Mouse (Mus musculus): Measurements from ENCODE around the gene Ahcyl1. TPM values are rescaled to one million over a fixed set of nuclear protein-coding genes. Genes with fewer than 3 reads are reported as not detected.
"Not testable (repeated sequence)": the region's sequence is repeated elsewhere in the genome, so short reads cannot be mapped to it uniquely, and the experiment has no call there.

Gene Ahcyl1
- total and polyA plus RNA-seq, 2 experiments from 2014 or later, result 32.0 to 43.3 TPM

- Histone ChIP-seq H3K4me1 (ENCODE audit: control insufficient read depth, insufficient read depth) (no peaks in the 10 kb centered on the region), H3K9ac (replicated peaks; ENCODE audit: low read depth, low read length) (no peak overlapping the region), H3K4me2 (ENCODE audit: low read depth, low read length) (no peak overlapping the region), H3K27ac (ENCODE audit: low read depth) (no peak overlapping the region), H3K27me3 (ENCODE audit: control insufficient read depth, insufficient read depth, low read length) (no peaks in the 10 kb centered on the region), H3K36me3 (replicated peaks; ENCODE audit: control insufficient read depth, insufficient read depth, low read length) (peaks cover 17% of the 10 kb centered on the region; the same call in 1 of the 2 replicates), H3K9me3 (replicated peaks; ENCODE audit: control insufficient read depth, low read length) (no peaks in the 10 kb centered on the region), H3K4me3 (ENCODE audit: low read depth, low read length) (no peak overlapping the region)
- DNase-seq (ENCODE audit: low spot score) (no peak), ATAC-seq (ENCODE audit: insufficient read depth, low read depth) (no peak)
- 79% methylated on average over 3 of the region's 3 CpGs for WGBS
- TF ChIP-seq CTCF (IDR thresholded peaks at IDR 0.05; ENCODE audit: low read depth), result no peak
- no peak for TF ChIP-seq EP300 (IDR thresholded peaks at IDR 0.05; ENCODE audit: low read depth)
Observed at GRCm38 (mm10) chr3:107654861-107655260, 41.5 kb downstream of the Ahcyl1 start.

- no peak overlapping the region for H3K27ac ChIP-seq (ENCODE audit: low read depth)
- no peak for DNase-seq (ENCODE audit: low spot score)
- 93% methylated on average over 3 of the region's 3 CpGs for WGBS
Observed at GRCm38 (mm10) chr3:107652968-107653367, 43.4 kb downstream of the Ahcyl1 start.

DNA sequence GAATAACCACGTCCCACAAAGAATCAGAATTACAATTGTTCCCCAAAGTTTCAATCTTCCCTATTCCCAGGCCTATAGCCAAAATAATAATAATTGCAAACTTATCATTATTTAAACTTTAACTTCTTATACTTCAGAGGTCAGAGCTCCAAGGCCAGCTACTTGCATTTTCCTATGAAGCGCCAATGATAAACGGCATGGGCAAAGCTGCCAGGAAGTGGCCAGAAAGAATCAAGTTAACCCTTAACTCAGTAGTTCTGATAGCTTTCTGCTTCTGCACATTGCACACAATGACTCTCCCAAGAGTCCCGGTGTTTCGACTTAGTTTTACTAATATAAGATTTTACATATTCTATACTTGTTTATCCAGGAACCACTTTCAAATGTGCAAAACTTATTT is 46.1 kb downstream of the Ahcyl1 start:
- H3K4me2 ChIP-seq (ENCODE audit: low read depth, low read length), result not testable (repeated sequence)

More at GRCm38 (mm10) chr3:107652968-107653367, 43.4 kb downstream of the Ahcyl1 start:
- Histone ChIP-seq H3K9me3 (replicated peaks; ENCODE audit: control insufficient read depth, low read length) (no peaks in the 10 kb centered on the region), H3K4me2 (ENCODE audit: low read depth, low read length) (no peak overlapping the region), H3K27me3 (ENCODE audit: control insufficient read depth, insufficient read depth, low read length) (no peaks in the 10 kb centered on the region), H3K36me3 (replicated peaks; ENCODE audit: control insufficient read depth, insufficient read depth, low read length) (no peaks in the 10 kb centered on the region), H3K4me3 (ENCODE audit: low read depth, low read length) (no peak overlapping the region), H3K9ac (replicated peaks; ENCODE audit: low read depth, low read length) (no peak overlapping the region), H3K4me1 (ENCODE audit: control insufficient read depth, insufficient read depth) (no peaks in the 10 kb centered on the region)
- no peak for ATAC-seq (ENCODE audit: insufficient read depth, low read depth)
- TF ChIP-seq EP300 (IDR thresholded peaks at IDR 0.05; ENCODE audit: low read depth), result no peak
- no peak for TF ChIP-seq CTCF (IDR thresholded peaks at IDR 0.05; ENCODE audit: low read depth)

GRCm38 (mm10) chr3:107646947-107647346 is 49.4 kb downstream of the Ahcyl1 start:
- Histone ChIP-seq H3K27me3 (ENCODE audit: control insufficient read depth, insufficient read depth, low read length) (no peaks in the 10 kb centered on the region), H3K36me3 (replicated peaks; ENCODE audit: control insufficient read depth, insufficient read depth, low read length) (no peaks in the 10 kb centered on the region), H3K9ac (replicated peaks; ENCODE audit: low read depth, low read length) (no peak overlapping the region), H3K4me2 (ENCODE audit: low read depth, low read length) (no peak overlapping the region), H3K4me3 (ENCODE audit: low read depth, low read length) (no peak overlapping the region), H3K27ac (ENCODE audit: low read depth) (no peak overlapping the region), H3K9me3 (replicated peaks; ENCODE audit: control insufficient read depth, low read length) (no peaks in the 10 kb centered on the region), H3K4me1 (ENCODE audit: control insufficient read depth, insufficient read depth) (no peaks in the 10 kb centered on the region)
- ATAC-seq (ENCODE audit: insufficient read depth, low read depth) (no peak), DNase-seq (ENCODE audit: low spot score) (peak; percentile 18)
- TF ChIP-seq EP300 (IDR thresholded peaks at IDR 0.05; ENCODE audit: low read depth) (no peak), CTCF (IDR thresholded peaks at IDR 0.05; ENCODE audit: low read depth) (no peak)
- 51% methylated on average over 3 of the region's 3 CpGs for WGBS

More for the DNA sequence above, 46.1 kb downstream of the Ahcyl1 start:
- H3K9me3 ChIP-seq (replicated peaks; ENCODE audit: control insufficient read depth, low read length); ATAC-seq (ENCODE audit: insufficient read depth, low read depth); H3K27ac ChIP-seq (ENCODE audit: low read depth); H3K36me3 ChIP-seq (replicated peaks; ENCODE audit: control insufficient read depth, insufficient read depth, low read length); H3K4me3 ChIP-seq (ENCODE audit: low read depth, low read length); H3K27me3 ChIP-seq (ENCODE audit: control insufficient read depth, insufficient read depth, low read length); H3K4me1 ChIP-seq (ENCODE audit: control insufficient read depth, insufficient read depth); DNase-seq (ENCODE audit: low spot score); H3K9ac ChIP-seq (replicated peaks; ENCODE audit: low read depth, low read length): not testable (repeated sequence)
- WGBS, result 59% methylated on average over 5 of the region's 5 CpGs

DNA sequence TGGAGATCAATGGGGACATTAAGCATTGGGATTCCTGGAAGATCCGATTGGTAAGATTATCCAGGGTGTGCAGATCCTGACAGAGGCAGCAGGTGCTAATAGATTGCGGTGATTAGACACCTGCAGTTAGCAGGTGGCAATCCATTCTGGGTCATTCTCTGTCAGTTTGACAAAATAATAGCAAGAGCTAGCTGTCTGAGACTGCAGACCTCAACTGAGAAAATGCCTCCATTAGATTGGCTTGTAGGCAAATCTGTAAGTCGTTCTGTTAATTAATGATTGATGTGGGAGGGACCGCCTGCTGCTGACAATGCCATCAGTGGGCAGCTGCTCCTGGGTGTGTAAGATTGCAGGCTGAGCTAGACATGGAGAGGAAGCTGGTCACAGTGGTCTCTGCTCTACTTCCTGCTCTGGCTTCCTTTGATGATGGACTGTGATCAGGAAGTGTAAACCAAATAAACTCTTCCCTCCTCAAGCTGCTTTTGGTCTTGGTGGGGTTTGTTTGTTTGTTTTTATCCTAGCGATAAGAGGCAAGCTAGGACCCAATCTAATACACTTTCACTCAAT is 58.7 kb downstream of the Ahcyl1 start:
- Histone ChIP-seq H3K4me2 (ENCODE audit: low read depth, low read length) (no peak overlapping the region), H3K9me3 (replicated peaks; ENCODE audit: control insufficient read depth, low read length) (no peaks in the 10 kb centered on the region), H3K36me3 (replicated peaks; ENCODE audit: control insufficient read depth, insufficient read depth, low read length) (no peaks in the 10 kb centered on the region), H3K27me3 (ENCODE audit: control insufficient read depth, insufficient read depth, low read length) (no peaks in the 10 kb centered on the region), H3K4me1 (ENCODE audit: control insufficient read depth, insufficient read depth) (no peaks in the 10 kb centered on the region), H3K9ac (replicated peaks; ENCODE audit: low read depth, low read length) (no peak overlapping the region), H3K27ac (ENCODE audit: low read depth) (no peak overlapping the region), H3K4me3 (ENCODE audit: low read depth, low read length) (no peak overlapping the region)
- ATAC-seq (ENCODE audit: insufficient read depth, low read depth) (no peak), DNase-seq (ENCODE audit: low spot score) (no peak)
- 63% methylated on average over 5 of the region's 5 CpGs for WGBS
- TF ChIP-seq CTCF (IDR thresholded peaks at IDR 0.05; ENCODE audit: low read depth) (no peak), EP300 (IDR thresholded peaks at IDR 0.05; ENCODE audit: low read depth) (no peak)

GRCm38 (mm10) chr3:107636236-107636635 is 60.1 kb downstream of the Ahcyl1 start:
- H3K4me3 ChIP-seq (ENCODE audit: low read depth, low read length), result no peak overlapping the region
- whole genome bisulfite sequencing, result 49% methylated on average over 3 of the region's 3 CpGs
- TF ChIP-seq CTCF (IDR thresholded peaks at IDR 0.05; ENCODE audit: low read depth) (no peak), EP300 (IDR thresholded peaks at IDR 0.05; ENCODE audit: low read depth) (no peak)
- H3K9ac ChIP-seq (replicated peaks; ENCODE audit: low read depth, low read length), result no peak overlapping the region
- no peak overlapping the region for H3K27ac ChIP-seq (ENCODE audit: low read depth)
- no peak for DNase-seq (ENCODE audit: low spot score)
- no peaks in the 10 kb centered on the region for H3K9me3 ChIP-seq (replicated peaks; ENCODE audit: control insufficient read depth, low read length)
- no peaks in the 10 kb centered on the region for H3K4me1 ChIP-seq (ENCODE audit: control insufficient read depth, insufficient read depth)
- no peak overlapping the region for H3K4me2 ChIP-seq (ENCODE audit: low read depth, low read length)
- H3K36me3 ChIP-seq (replicated peaks; ENCODE audit: control insufficient read depth, insufficient read depth, low read length), result no peaks in the 10 kb centered on the region
- no peak for ATAC-seq (ENCODE audit: insufficient read depth, low read depth)
- H3K27me3 ChIP-seq (ENCODE audit: control insufficient read depth, insufficient read depth, low read length), result no peaks in the 10 kb centered on the region

All from heart, postnatal 0 days (tissue).